Comparison of ENCODE assay signal across 17 mouse cellular contexts in the genomic region with DNA sequence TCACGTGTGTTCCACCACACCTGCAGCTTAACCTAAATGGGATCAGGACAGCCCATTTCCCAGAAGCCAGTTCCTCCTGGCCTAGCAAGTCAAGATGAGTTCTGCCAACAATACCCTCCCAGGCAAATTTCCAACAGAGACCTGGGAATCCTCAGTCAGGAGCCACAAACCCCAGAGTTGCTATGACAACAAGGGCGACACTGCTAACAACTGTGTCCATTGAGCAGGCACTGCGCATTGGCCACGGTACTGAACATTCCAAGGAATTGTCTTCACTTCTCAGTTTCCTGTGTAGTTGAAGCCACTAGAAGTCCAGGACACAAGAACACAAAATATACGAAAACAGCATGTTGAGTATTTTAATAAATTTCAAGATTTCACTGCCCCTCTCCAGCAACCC.
"Had no signal": no experiment of that assay in that cellular context is flagged by ENCODE, and none has a peak within 500 bp of the region (broad histone marks: within the 10 kb centered on the region; RNA-seq: fewer than 3 reads in every experiment).

No protein-coding gene starts in this region.

- DNase-seq: kidney, adult 8-10 months; kidney, postnatal 10 days; kidney, postnatal 36 days; layer of hippocampus, postnatal 36 days; liver, embryonic 13.5 days; lung, adult 2 months; lung, postnatal 14 days; lung, postnatal 4 days; right cerebral cortex, adult 18-20 months; right cerebral cortex, postnatal 14 days; right cerebral cortex, postnatal 4 days; thymus, postnatal 25 days had no signal

- H3K9me3 ChIP-seq: kidney, embryonic 15.5 days; liver, embryonic 13.5 days; midbrain, embryonic 12.5 days; neural tube, embryonic 13.5 days had no signal

- H3K27ac ChIP-seq: kidney, embryonic 15.5 days; left cerebral cortex, adult 2 months; liver, embryonic 13.5 days; midbrain, embryonic 12.5 days; neural tube, embryonic 13.5 days; stomach, postnatal 0 days had no signal

- H3K9ac ChIP-seq: kidney, embryonic 15.5 days; liver, embryonic 13.5 days; midbrain, embryonic 12.5 days; neural tube, embryonic 13.5 days had no signal

- H3K27me3 ChIP-seq: kidney, embryonic 15.5 days; liver, embryonic 13.5 days; midbrain, embryonic 12.5 days; neural tube, embryonic 13.5 days had no signal

- H3K36me3 ChIP-seq: kidney, embryonic 15.5 days; liver, embryonic 13.5 days; midbrain, embryonic 12.5 days; neural tube, embryonic 13.5 days had no signal

- H3K4me2 ChIP-seq: kidney, embryonic 15.5 days; liver, embryonic 13.5 days; midbrain, embryonic 12.5 days; neural tube, embryonic 13.5 days had no signal

- H3K4me3 ChIP-seq: kidney, embryonic 15.5 days; left cerebral cortex, adult 2 months; liver, embryonic 13.5 days; midbrain, embryonic 12.5 days; neural tube, embryonic 13.5 days had no signal
